Mouse (Mus musculus): ENCODE measurements around the gene Mab21l3.

GRCm38 (mm10) chr3:101885591-101885990 is 36.8 kb upstream of the Mab21l3 start:
- TF ChIP-seq CTCF (IDR thresholded peaks at IDR 0.05; ENCODE audit: control insufficient read depth, insufficient read depth, insufficient replicate concordance, low read depth, low read length) (no peak), POLR2A (IDR thresholded peaks at IDR 0.05; ENCODE audit: control insufficient read depth, low read depth, low read length) (no peak)
